Mouse (Mus musculus) hindlimb bud, embryonic 11.5 days (tissue): ENCODE results near the gene Sorbs2.

Experiments
- DNase-seq: peaks from one replicate; pipeline ENCODE4 v3.0.0-alpha.2; 2012; ENCODE audit warnings: low read depth, low spot score; ENCODE audit errors: extremely low spot score

Gene Sorbs2

GRCm38 (mm10) chr8:45677114-45677853 lies 169.7 kb downstream of the Sorbs2 start:
- DNase-seq: no peak

- no peak for DNase-seq
These were observed 170.3 kb downstream of the Sorbs2 start for GRCm38 (mm10) chr8:45677854-45678241.

- no peak for DNase-seq
These were observed 173.6 kb downstream of the Sorbs2 start for GRCm38 (mm10) chr8:45681171-45681570.

GRCm38 (mm10) chr8:45682845-45683383 lies 175.3 kb downstream of the Sorbs2 start:
- no peak for DNase-seq

- no peak for DNase-seq
These were observed 180.5 kb downstream of the Sorbs2 start for GRCm38 (mm10) chr8:45687942-45688695.

GRCm38 (mm10) chr8:45689611-45690207 lies 182.1 kb downstream of the Sorbs2 start:
- no peak for DNase-seq

GRCm38 (mm10) chr8:45700100-45700499 lies 192.5 kb downstream of the Sorbs2 start:
- no peak for DNase-seq

- DNase-seq: no peak
These were observed 196.1 kb downstream of the Sorbs2 start for GRCm38 (mm10) chr8:45703700-45704101.

- no peak for DNase-seq
These were observed 201.5 kb downstream of the Sorbs2 start for GRCm38 (mm10) chr8:45709098-45709497.

GRCm38 (mm10) chr8:45709734-45710133 lies 202.1 kb downstream of the Sorbs2 start:
- DNase-seq: no peak

- DNase-seq: no peak
These were observed 205.0 kb downstream of the Sorbs2 start for GRCm38 (mm10) chr8:45712610-45713009.

- DNase-seq: no peak
These were observed 207.2 kb downstream of the Sorbs2 start for GRCm38 (mm10) chr8:45714806-45715205.

- no peak for DNase-seq
These were observed 207.9 kb downstream of the Sorbs2 start for GRCm38 (mm10) chr8:45715330-45716027.

- no peak for DNase-seq
These were observed 212.2 kb downstream of the Sorbs2 start for GRCm38 (mm10) chr8:45719776-45720175.

- DNase-seq: no peak
These were observed 216.6 kb downstream of the Sorbs2 start for GRCm38 (mm10) chr8:45724204-45724603.

- DNase-seq: no peak
These were observed 217.7 kb downstream of the Sorbs2 start for GRCm38 (mm10) chr8:45725321-45725720.

GRCm38 (mm10) chr8:45729850-45730382 lies 222.3 kb downstream of the Sorbs2 start:
- no peak for DNase-seq

GRCm38 (mm10) chr8:45730795-45731194 lies 223.2 kb downstream of the Sorbs2 start:
- DNase-seq: no peak

GRCm38 (mm10) chr8:45734071-45734470 lies 226.5 kb downstream of the Sorbs2 start:
- no peak for DNase-seq

- no peak for DNase-seq
These were observed 229.7 kb downstream of the Sorbs2 start for GRCm38 (mm10) chr8:45737266-45737665.

- no peak for DNase-seq
These were observed 235.7 kb downstream of the Sorbs2 start for GRCm38 (mm10) chr8:45743326-45743725.
